Mouse (Mus musculus) spleen, adult 2 months (tissue): Measurements from ENCODE around the gene Wdr78.

ENCODE experiments used
- CTCF ChIP-seq: fragments of 200-500 bp; IDR thresholded peaks from 2 replicates; pipeline ENCODE4 v1.5.1; 2011; ENCODE audit warnings: mild to moderate bottlenecking, inconsistent platforms; ENCODE audit not compliant: insufficient read depth, insufficient read length, insufficient replicate concordance; ENCODE audit errors: extremely low read depth
- POLR2A ChIP-seq: fragments of 200-500 bp; IDR thresholded peaks from 2 replicates; pipeline ENCODE4 v1.6.1; 2011; ENCODE audit warnings: low read depth, low read length, inconsistent platforms

GRCm38 (mm10) chr4:103048046-103048445 is 66.3 kb downstream of the Wdr78 start:
- TF ChIP-seq CTCF (no peak), POLR2A (no peak)
